In genomic region chr6:82707742-82708141, GRCm38 (mm10) we compare ENCODE assay signal across 15 mouse cellular contexts.
"Had no signal": no experiment of that assay in that cellular context is flagged by ENCODE, and none has a peak within 500 bp of the region (broad histone marks: within the 10 kb centered on the region; RNA-seq: fewer than 3 reads in every experiment).

No protein-coding gene starts in this region.

- H3K27ac ChIP-seq: neural tube, embryonic 13.5 days; neural tube, embryonic 15.5 days; stomach, embryonic 15.5 days; stomach, postnatal 0 days had no signal

- H3K36me3 ChIP-seq: neural tube, embryonic 13.5 days; neural tube, embryonic 15.5 days; stomach, embryonic 15.5 days had no signal

- DNase-seq: retina, postnatal 1 day; right cerebral cortex, adult 18-20 months; right cerebral cortex, postnatal 14 days; right cerebral cortex, postnatal 4 days; spleen, adult 18-20 months; thymus, adult 18-20 months; thymus, adult 2 months; thymus, postnatal 14 days; thymus, postnatal 25 days; thymus, postnatal 36 days; thymus, postnatal 4 days had no signal

- H3K4me3 ChIP-seq: neural tube, embryonic 13.5 days; neural tube, embryonic 15.5 days; stomach, embryonic 15.5 days had no signal

- H3K9me3 ChIP-seq: neural tube, embryonic 13.5 days; neural tube, embryonic 15.5 days; stomach, embryonic 15.5 days had no signal

- H3K4me1 ChIP-seq: neural tube, embryonic 13.5 days; neural tube, embryonic 15.5 days; stomach, embryonic 15.5 days had no signal

- H3K9ac ChIP-seq: neural tube, embryonic 13.5 days; neural tube, embryonic 15.5 days; stomach, embryonic 15.5 days had no signal

- H3K27me3 ChIP-seq: neural tube, embryonic 13.5 days; neural tube, embryonic 15.5 days; stomach, embryonic 15.5 days had no signal
